Mouse (Mus musculus): ENCODE data around the gene Vmn2r89. TPM values are rescaled to one million over a fixed set of nuclear protein-coding genes. Genes with fewer than 3 reads are reported as not detected.
"Not testable (repeated sequence)": the region's sequence is repeated elsewhere in the genome, so short reads cannot be mapped to it uniquely, and the experiment has no call there.

Vmn2r89 gene
- polyA plus RNA-seq, 1 experiment = not detected

GRCm38 (mm10) chr14:51482051-51482715 is 30.5 kb downstream of the Vmn2r89 start:
- Histone ChIP-seq H3K27me3 (ENCODE audit: control insufficient read depth, insufficient read depth, low read length) (no peaks in the 10 kb centered on the region), H3K36me3 (ENCODE audit: control insufficient read depth, insufficient read depth, low read length) (no peaks in the 10 kb centered on the region), H3K4me1 (ENCODE audit: control insufficient read depth, insufficient read depth, low read length) (no peaks in the 10 kb centered on the region; the same call in 1 of the 2 replicates), H3K27ac (ENCODE audit: control insufficient read depth, insufficient read depth, low read depth, low read length) (no peak overlapping the region), H3K4me3 (ENCODE audit: control insufficient read depth, low read depth, low read length) (no peak overlapping the region)
- no peak for TF ChIP-seq POLR2A (IDR thresholded peaks at IDR 0.05; ENCODE audit: control insufficient read depth, low read depth, low read length)
- no peak for TF ChIP-seq CTCF (IDR thresholded peaks at IDR 0.05; ENCODE audit: control insufficient read depth, insufficient read depth, insufficient replicate concordance, low read depth, low read length)

- not testable (repeated sequence) for H3K4me3 ChIP-seq (ENCODE audit: control insufficient read depth, low read depth, low read length); H3K27me3 ChIP-seq (ENCODE audit: control insufficient read depth, insufficient read depth, low read length); H3K36me3 ChIP-seq (ENCODE audit: control insufficient read depth, insufficient read depth, low read length); H3K4me1 ChIP-seq (ENCODE audit: control insufficient read depth, insufficient read depth, low read length); H3K27ac ChIP-seq (ENCODE audit: control insufficient read depth, insufficient read depth, low read depth, low read length)
Measured at GRCm38 (mm10) chr14:51482971-51483381, 31.3 kb downstream of the Vmn2r89 start.

GRCm38 (mm10) chr14:51483671-51484070 is 32.0 kb downstream of the Vmn2r89 start:
- Histone ChIP-seq H3K27me3 (ENCODE audit: control insufficient read depth, insufficient read depth, low read length) (no peaks in the 10 kb centered on the region), H3K4me3 (ENCODE audit: control insufficient read depth, low read depth, low read length) (no peak overlapping the region), H3K4me1 (ENCODE audit: control insufficient read depth, insufficient read depth, low read length) (no peaks in the 10 kb centered on the region; the same call in 1 of the 2 replicates), H3K36me3 (ENCODE audit: control insufficient read depth, insufficient read depth, low read length) (no peaks in the 10 kb centered on the region), H3K27ac (ENCODE audit: control insufficient read depth, insufficient read depth, low read depth, low read length) (no peak overlapping the region)
- no peak for TF ChIP-seq CTCF (IDR thresholded peaks at IDR 0.05; ENCODE audit: control insufficient read depth, insufficient read depth, insufficient replicate concordance, low read depth, low read length)
- no peak for TF ChIP-seq POLR2A (IDR thresholded peaks at IDR 0.05; ENCODE audit: control insufficient read depth, low read depth, low read length)

- H3K4me1 ChIP-seq (ENCODE audit: control insufficient read depth, insufficient read depth, low read length) = no peaks in the 10 kb centered on the region; the same call in 1 of the 2 replicates
- no peak for TF ChIP-seq CTCF (IDR thresholded peaks at IDR 0.05; ENCODE audit: control insufficient read depth, insufficient read depth, insufficient replicate concordance, low read depth, low read length)
- no peak for TF ChIP-seq POLR2A (IDR thresholded peaks at IDR 0.05; ENCODE audit: control insufficient read depth, low read depth, low read length)
- no peaks in the 10 kb centered on the region for H3K36me3 ChIP-seq (ENCODE audit: control insufficient read depth, insufficient read depth, low read length)
Measured at GRCm38 (mm10) chr14:51486111-51486510, 34.5 kb downstream of the Vmn2r89 start.

GRCm38 (mm10) chr14:51495781-51496180 is 44.1 kb downstream of the Vmn2r89 start:
- TF ChIP-seq CTCF (IDR thresholded peaks at IDR 0.05; ENCODE audit: control insufficient read depth, insufficient read depth, insufficient replicate concordance, low read depth, low read length) (no peak), POLR2A (IDR thresholded peaks at IDR 0.05; ENCODE audit: control insufficient read depth, low read depth, low read length) (no peak)
- H3K36me3 ChIP-seq (ENCODE audit: control insufficient read depth, insufficient read depth, low read length) = no peaks in the 10 kb centered on the region
- H3K27me3 ChIP-seq (ENCODE audit: control insufficient read depth, insufficient read depth, low read length) = no peaks in the 10 kb centered on the region
- H3K27ac ChIP-seq (ENCODE audit: control insufficient read depth, insufficient read depth, low read depth, low read length) = no peak overlapping the region
- no peak overlapping the region for H3K4me3 ChIP-seq (ENCODE audit: control insufficient read depth, low read depth, low read length)
- H3K4me1 ChIP-seq (ENCODE audit: control insufficient read depth, insufficient read depth, low read length) = no peaks in the 10 kb centered on the region

More at GRCm38 (mm10) chr14:51486111-51486510, 34.5 kb downstream of the Vmn2r89 start:
- no peak overlapping the region for H3K27ac ChIP-seq (ENCODE audit: control insufficient read depth, insufficient read depth, low read depth, low read length)
- no peak overlapping the region for H3K4me3 ChIP-seq (ENCODE audit: control insufficient read depth, low read depth, low read length)
- no peaks in the 10 kb centered on the region for H3K27me3 ChIP-seq (ENCODE audit: control insufficient read depth, insufficient read depth, low read length)

- no peaks in the 10 kb centered on the region for H3K36me3 ChIP-seq (ENCODE audit: control insufficient read depth, insufficient read depth, low read length)
- no peaks in the 10 kb centered on the region for H3K4me1 ChIP-seq (ENCODE audit: control insufficient read depth, insufficient read depth, low read length)
- H3K27me3 ChIP-seq (ENCODE audit: control insufficient read depth, insufficient read depth, low read length) = no peaks in the 10 kb centered on the region
- no peak for TF ChIP-seq POLR2A (IDR thresholded peaks at IDR 0.05; ENCODE audit: control insufficient read depth, low read depth, low read length)
- TF ChIP-seq CTCF (IDR thresholded peaks at IDR 0.05; ENCODE audit: control insufficient read depth, insufficient read depth, insufficient replicate concordance, low read depth, low read length) = no peak
- H3K4me3 ChIP-seq (ENCODE audit: control insufficient read depth, low read depth, low read length) = no peak overlapping the region
- H3K27ac ChIP-seq (ENCODE audit: control insufficient read depth, insufficient read depth, low read depth, low read length) = no peak overlapping the region
Measured at GRCm38 (mm10) chr14:51496955-51497354, 45.3 kb downstream of the Vmn2r89 start.

GRCm38 (mm10) chr14:51497958-51498357 is 46.3 kb downstream of the Vmn2r89 start:
- Histone ChIP-seq H3K27ac (ENCODE audit: control insufficient read depth, insufficient read depth, low read depth, low read length) (no peak overlapping the region), H3K4me1 (ENCODE audit: control insufficient read depth, insufficient read depth, low read length) (no peaks in the 10 kb centered on the region), H3K4me3 (ENCODE audit: control insufficient read depth, low read depth, low read length) (no peak overlapping the region), H3K36me3 (ENCODE audit: control insufficient read depth, insufficient read depth, low read length) (no peaks in the 10 kb centered on the region), H3K27me3 (ENCODE audit: control insufficient read depth, insufficient read depth, low read length) (no peaks in the 10 kb centered on the region)
- TF ChIP-seq POLR2A (IDR thresholded peaks at IDR 0.05; ENCODE audit: control insufficient read depth, low read depth, low read length) (no peak), CTCF (IDR thresholded peaks at IDR 0.05; ENCODE audit: control insufficient read depth, insufficient read depth, insufficient replicate concordance, low read depth, low read length) (no peak)

Data from testis, adult 2 months (tissue).